Mouse (Mus musculus) megakaryocyte, embryonic 14.5 days (primary cell): ENCODE measurements around the gene Klhl42.

Source experiments
- FLI1 ChIP-seq: IDR thresholded peaks from 2 replicates; pipeline ENCODE4 v1.6.1; 2012; ENCODE audit warnings: low read length, inconsistent platforms, mixed read lengths
- GATA1 ChIP-seq: IDR thresholded peaks from 3 replicates; pipeline ENCODE4 v1.6.1; 2012; ENCODE audit warnings: mixed read lengths, low read length, inconsistent platforms, borderline replicate concordance

DNA sequence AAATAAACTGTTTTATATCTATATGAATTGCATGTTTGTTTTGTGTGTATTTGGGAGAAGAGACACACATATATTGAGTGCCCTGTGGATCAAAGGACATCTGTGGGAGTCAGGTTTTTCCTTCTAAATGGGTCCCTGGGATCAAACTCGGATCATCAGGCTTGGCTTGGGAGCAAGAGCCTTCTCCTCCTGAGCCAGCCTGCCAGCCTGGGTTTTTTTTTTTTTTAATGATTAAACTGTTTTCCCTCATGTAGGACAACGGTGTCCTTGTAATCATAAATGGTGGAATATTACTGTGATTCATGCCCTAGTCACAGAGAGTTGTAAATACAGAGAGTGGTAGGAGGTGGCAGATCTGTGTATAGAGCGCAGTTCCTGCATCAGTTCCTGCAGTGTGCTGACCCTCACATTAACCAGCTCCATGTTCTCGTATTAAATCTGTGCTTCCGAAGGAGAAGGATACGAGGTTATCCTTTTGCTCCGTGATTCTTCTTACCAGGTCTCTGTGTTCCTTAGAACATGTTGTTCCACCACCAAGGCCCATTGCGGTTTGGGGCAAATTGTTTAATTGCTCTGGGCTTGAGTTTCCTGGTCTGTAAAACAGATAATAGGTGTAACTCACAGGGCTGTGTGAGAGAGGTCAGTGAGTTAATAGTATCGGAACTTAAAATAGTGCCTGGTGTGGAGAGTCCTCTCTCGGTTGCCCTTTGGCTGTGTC is 26.8 kb upstream of the Klhl42 start:
- TF ChIP-seq GATA1: no peak
- TF ChIP-seq FLI1: no peak
